Mouse (Mus musculus) liver, adult 2 months (tissue): ENCODE data around the gene Htr3b. TPM values are rescaled to one million over a fixed set of nuclear protein-coding genes. Genes with fewer than 3 reads are reported as not detected.

Experiments used
- DNase-seq: peaks from one replicate; pipeline ENCODE4 v3.0.0-alpha.2; 2011; ENCODE audit warnings: low read depth, low spot score; ENCODE audit errors: extremely low read depth
- H3K27ac ChIP-seq: fragments of 200-500 bp; replicated peaks from 2 replicates; pipeline ENCODE4 v1.5.1; 2012; ENCODE audit warnings: low read depth, mild to moderate bottlenecking, control low read depth, inconsistent platforms, low read length; ENCODE audit not compliant: insufficient read depth
- H3K27me3 ChIP-seq: fragments of 200-500 bp; 2 replicates; pipeline ENCODE4 v1.6.1; 2012; ENCODE audit warnings: mild to moderate bottlenecking, moderate library complexity, low read length, inconsistent platforms; ENCODE audit not compliant: control insufficient read depth, insufficient read depth
- H3K36me3 ChIP-seq: fragments of 200-500 bp; 2 replicates; pipeline ENCODE4 v1.6.1; 2012; ENCODE audit warnings: low read length, inconsistent platforms; ENCODE audit not compliant: control insufficient read depth, insufficient read depth
- H3K4me1 ChIP-seq: fragments of 200-500 bp; 2 replicates; pipeline ENCODE4 v1.6.1; 2011; ENCODE audit warnings: low read length; ENCODE audit not compliant: control insufficient read depth, insufficient read depth
- H3K4me3 ChIP-seq: fragments of 200-500 bp; 2 replicates; pipeline ENCODE4 v1.5.1; 2011; ENCODE audit warnings: low read depth, mild to moderate bottlenecking, control low read depth, low read length, moderate library complexity; ENCODE audit not compliant: insufficient read depth
- H3K79me2 ChIP-seq: fragments of 200-500 bp; 2 replicates; pipeline ENCODE4 v1.6.1; 2012; ENCODE audit warnings: inconsistent platforms, mild to moderate bottlenecking, low read length, moderate library complexity; ENCODE audit not compliant: control insufficient read depth, insufficient read depth
- H3K9ac ChIP-seq: fragments of 200-500 bp; 2 replicates; pipeline ENCODE4 v1.6.1; 2012; ENCODE audit warnings: low read depth, mild to moderate bottlenecking, control low read depth, inconsistent platforms, low read length
- CTCF ChIP-seq: fragments of 200-500 bp; IDR thresholded peaks from 2 replicates; pipeline ENCODE4 v1.5.1; 2011; ENCODE audit warnings: low read depth, low read length, control low read depth
- POLR2A ChIP-seq: fragments of 200-500 bp; IDR thresholded peaks from 2 replicates; pipeline ENCODE4 v1.6.1; 2011; ENCODE audit warnings: low read length, control low read depth; ENCODE audit not compliant: insufficient read depth; ENCODE audit errors: extremely low read depth
- WGBS: fragments of 180-500 bp; shearing (Covaris S2); methylation state at CpG from one replicate; pipeline ENCODE4 v1.1.7; 2018; 5-methylcytosine and 5-hydroxymethylcytosine counted together
- polyA plus RNA-seq: library from polyadenylated mRNA; depleted of rRNA; stranded (reverse); fragments of >200 nt; gene quantifications from 2 replicates; pipeline ENCODE4 v1.2.3, GENCODE M21; 2012; rRNA removed
- total RNA-seq: library from RNA; depleted of rRNA; stranded (reverse); fragments of >200 nt; gene quantifications from 2 replicates; pipeline ENCODE4 v1.2.3, GENCODE M21; 2014; rRNA removed

Gene Htr3b
- not detected in 2 replicates for total RNA-seq
- polyA plus RNA-seq = not detected in 2 replicates

DNA sequence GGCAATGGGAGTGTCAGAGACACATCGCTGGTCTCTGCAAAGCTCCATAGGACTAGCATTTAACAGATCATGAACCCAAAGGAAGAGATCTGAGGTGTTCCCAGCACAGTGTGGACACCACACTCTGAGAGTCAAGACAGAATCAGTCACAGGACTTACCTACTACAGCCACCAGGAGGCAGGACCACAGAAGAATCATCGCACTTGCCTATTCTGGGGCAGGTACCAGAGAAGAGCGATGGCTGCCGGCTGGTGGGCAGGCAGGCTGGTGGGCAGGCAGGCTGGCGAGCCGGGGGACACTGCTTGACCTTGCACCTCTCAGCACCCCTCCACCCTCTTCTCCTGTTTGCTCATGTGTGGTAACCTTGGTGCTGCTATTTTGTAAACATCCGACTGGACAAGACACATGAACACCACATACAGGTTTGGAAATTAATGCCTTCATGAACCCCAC is at the start of gene Htr3b:
Htr3b (minus strand) TSS at position 404 of the 454 bp plus-strand sequence.
- TF ChIP-seq CTCF = peak; percentile 25; the same call in 1 of the 2 replicates
- no peak for TF ChIP-seq POLR2A
- no peak within 1 kb of the TSS for H3K9ac ChIP-seq
- H3K4me3 ChIP-seq = no peak within 1 kb of the TSS
- no peak for DNase-seq
- H3K27me3 ChIP-seq = peaks cover 4% of the 10 kb centered on the region; the same call in 1 of the 2 replicates
- H3K27ac ChIP-seq = no peak within 1 kb of the TSS
- H3K36me3 ChIP-seq = no peaks in the 10 kb centered on the region
- no peaks in the 10 kb centered on the region for H3K4me1 ChIP-seq
- no peaks in the 10 kb centered on the region for H3K79me2 ChIP-seq
- WGBS = 46% methylated on average over 7 of the region's 7 CpGs

GRCm38 (mm10) chr9:48999256-48999655 is 34.5 kb upstream of the Htr3b start:
- peaks cover 2% of the 10 kb centered on the region; the same call in 1 of the 2 replicates for H3K79me2 ChIP-seq
- no peak for DNase-seq
- H3K27me3 ChIP-seq = no peaks in the 10 kb centered on the region
- WGBS = 96% methylated on average over 6 of the region's 6 CpGs
- no peak overlapping the region for H3K4me3 ChIP-seq
- TF ChIP-seq CTCF (no peak), POLR2A (no peak)
- H3K4me1 ChIP-seq = no peaks in the 10 kb centered on the region
- H3K36me3 ChIP-seq = peaks cover 13% of the 10 kb centered on the region
- no peak overlapping the region for H3K27ac ChIP-seq
- no peak overlapping the region for H3K9ac ChIP-seq

GRCm38 (mm10) chr9:48995735-48996134 is 30.9 kb upstream of the Htr3b start:
- H3K27ac ChIP-seq = no peak overlapping the region
- H3K79me2 ChIP-seq = peaks cover 5% of the 10 kb centered on the region; the same call in 1 of the 2 replicates
- H3K9ac ChIP-seq = no peak overlapping the region
- H3K27me3 ChIP-seq = no peaks in the 10 kb centered on the region
- H3K36me3 ChIP-seq = peaks cover 4% of the 10 kb centered on the region
- 100% methylated on average over 1 of the region's 1 CpGs for WGBS
- no peak overlapping the region for H3K4me3 ChIP-seq
- no peaks in the 10 kb centered on the region for H3K4me1 ChIP-seq
- DNase-seq = no peak
- TF ChIP-seq CTCF (no peak), POLR2A (no peak)

GRCm38 (mm10) chr9:48994779-48995178 is 30.0 kb upstream of the Htr3b start:
- Histone ChIP-seq H3K27ac (no peak overlapping the region), H3K79me2 (peaks cover 7% of the 10 kb centered on the region), H3K4me1 (no peaks in the 10 kb centered on the region), H3K36me3 (0 out of 2 replicates have a peak, but pooled peaks cover 1% of the 10 kb centered on the region), H3K4me3 (no peak overlapping the region), H3K27me3 (no peaks in the 10 kb centered on the region), H3K9ac (no peak overlapping the region)
- TF ChIP-seq POLR2A (no peak), CTCF (no peak)
- no peak for DNase-seq
- 96% methylated on average over 7 of the region's 7 CpGs for WGBS

DNA sequence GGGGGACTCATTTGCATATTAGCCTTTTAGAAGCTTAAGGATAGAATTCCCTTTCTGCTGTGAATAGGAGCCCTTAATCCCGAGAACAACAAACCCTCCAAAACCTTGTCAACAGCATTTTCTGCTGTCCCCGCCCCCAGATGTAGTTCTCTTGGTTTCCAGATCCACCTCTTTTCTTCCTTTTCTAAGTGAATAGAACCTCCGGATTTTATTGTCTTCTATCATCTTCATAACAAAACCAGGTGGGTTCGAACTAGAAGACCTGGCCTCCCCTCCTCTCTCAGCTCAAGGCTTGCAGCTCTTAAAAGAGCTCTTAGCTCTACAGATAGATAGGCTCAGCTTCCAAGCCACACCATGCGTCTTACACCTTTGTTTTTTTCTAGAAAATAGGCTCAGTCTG is 26.9 kb upstream of the Htr3b start:
- no peak overlapping the region for H3K4me3 ChIP-seq
- no peak for DNase-seq
- TF ChIP-seq CTCF (no peak), POLR2A (no peak)
- no peaks in the 10 kb centered on the region for H3K4me1 ChIP-seq
- H3K27ac ChIP-seq = no peak overlapping the region
- H3K27me3 ChIP-seq = no peaks in the 10 kb centered on the region
- H3K79me2 ChIP-seq = peaks cover 18% of the 10 kb centered on the region
- 91% methylated on average over 5 of the region's 5 CpGs for WGBS
- H3K9ac ChIP-seq = no peak overlapping the region
- H3K36me3 ChIP-seq = no peaks in the 10 kb centered on the region

DNA sequence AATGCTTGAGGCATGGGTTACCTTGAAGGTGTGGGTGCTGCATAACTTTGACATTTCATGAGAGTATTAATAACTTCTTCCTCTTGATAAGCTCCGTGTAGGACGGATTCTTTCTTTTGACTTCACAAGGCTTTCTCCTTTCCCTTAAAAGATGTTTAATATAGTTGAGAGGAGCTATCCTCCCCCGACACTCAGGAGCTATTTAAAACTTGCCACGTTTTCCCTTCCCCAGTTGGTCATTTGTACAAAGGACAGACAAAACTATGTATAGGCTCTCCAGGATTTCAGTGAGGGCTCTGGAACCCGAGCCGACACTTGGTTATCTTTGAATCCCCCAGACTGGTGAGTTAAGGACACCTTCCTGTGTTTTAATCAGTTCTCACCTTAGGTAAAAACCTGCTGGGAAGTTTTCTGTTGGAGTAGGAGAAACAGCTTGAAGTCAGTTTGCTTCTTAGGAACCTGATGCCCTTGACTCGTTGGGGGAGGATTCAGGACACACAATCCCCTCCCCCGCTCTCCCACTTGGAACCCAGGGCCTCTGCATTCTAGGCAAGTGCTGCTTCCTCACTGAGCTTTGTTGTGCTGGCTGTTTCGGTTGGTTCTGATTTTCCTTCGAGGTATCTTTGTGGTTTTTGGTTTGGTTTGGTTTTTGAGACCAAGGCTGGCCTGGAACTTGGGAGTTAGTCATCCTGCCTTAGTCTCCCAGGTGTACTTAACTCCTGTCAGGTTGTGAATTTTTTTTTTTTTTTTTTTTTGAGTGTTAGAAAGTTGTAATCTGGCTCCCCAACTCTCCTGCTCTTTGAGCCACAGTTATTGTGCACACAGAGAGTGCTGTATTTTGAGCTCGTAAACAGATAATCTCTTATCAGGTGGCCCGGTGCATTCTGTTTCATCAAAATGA is 22.7 kb upstream of the Htr3b start:
- TF ChIP-seq POLR2A (no peak), CTCF (no peak)
- H3K36me3 ChIP-seq = no peaks in the 10 kb centered on the region
- no peaks in the 10 kb centered on the region for H3K27me3 ChIP-seq
- peaks cover 15% of the 10 kb centered on the region for H3K79me2 ChIP-seq
- H3K27ac ChIP-seq = no peak overlapping the region
- DNase-seq = no peak
- 48% methylated on average over 12 of the region's 12 CpGs for WGBS
- no peaks in the 10 kb centered on the region for H3K4me1 ChIP-seq
- no peak overlapping the region for H3K4me3 ChIP-seq
- H3K9ac ChIP-seq = no peak overlapping the region
